Mouse (Mus musculus): ENCODE data around the gene Fcgrt.

Gene Fcgrt

GRCm38 (mm10) chr7:45086084-45086483 lies 17.6 kb downstream of the Fcgrt start:
- no peak for DNase-seq (ENCODE audit: low read depth in 2 of 2, low spot score in 2 of 2)

- no peak for DNase-seq (ENCODE audit: low read depth in 2 of 2, low spot score in 2 of 2)
Observed at GRCm38 (mm10) chr7:45083300-45083890, 20.3 kb downstream of the Fcgrt start.

GRCm38 (mm10) chr7:45082401-45083299 lies 21.0 kb downstream of the Fcgrt start:
- peak; percentile 40 to 57 for DNase-seq (ENCODE audit: low read depth in 2 of 2, low spot score in 2 of 2)

- no peak for DNase-seq (ENCODE audit: low read depth in 2 of 2, low spot score in 2 of 2)
Observed at GRCm38 (mm10) chr7:45081016-45081415, 22.6 kb downstream of the Fcgrt start.

GRCm38 (mm10) chr7:45079856-45080255 lies 23.8 kb downstream of the Fcgrt start:
- peak; percentile 91 to 97 for DNase-seq (ENCODE audit: low read depth in 2 of 2, low spot score in 2 of 2)

GRCm38 (mm10) chr7:45078513-45078912 lies 25.1 kb downstream of the Fcgrt start:
- DNase-seq (ENCODE audit: low read depth in 2 of 2, low spot score in 2 of 2), result peak; percentile 65 to 74

GRCm38 (mm10) chr7:45077829-45078228 lies 25.8 kb downstream of the Fcgrt start:
- DNase-seq (ENCODE audit: low read depth in 2 of 2, low spot score in 2 of 2), result no peak

GRCm38 (mm10) chr7:45077322-45077721 lies 26.3 kb downstream of the Fcgrt start:
- DNase-seq (ENCODE audit: low read depth in 2 of 2, low spot score in 2 of 2), result no peak

- no peak for DNase-seq (ENCODE audit: low read depth in 2 of 2, low spot score in 2 of 2)
Observed at GRCm38 (mm10) chr7:45076501-45076900, 27.1 kb downstream of the Fcgrt start.

- DNase-seq (ENCODE audit: low read depth in 2 of 2, low spot score in 2 of 2), result no peak
Observed at GRCm38 (mm10) chr7:45075405-45075804, 28.2 kb downstream of the Fcgrt start.

- DNase-seq (ENCODE audit: low read depth in 2 of 2, low spot score in 2 of 2), result no peak
Observed at GRCm38 (mm10) chr7:45073949-45074348, 29.7 kb downstream of the Fcgrt start.

- DNase-seq (ENCODE audit: low read depth in 2 of 2, low spot score in 2 of 2), result no peak
Observed at GRCm38 (mm10) chr7:45073171-45073707, 30.4 kb downstream of the Fcgrt start.

- no peak for DNase-seq (ENCODE audit: low read depth in 2 of 2, low spot score in 2 of 2)
Observed at GRCm38 (mm10) chr7:45072230-45072629, 31.4 kb downstream of the Fcgrt start.

GRCm38 (mm10) chr7:45069671-45070070 lies 34.0 kb downstream of the Fcgrt start:
- DNase-seq (ENCODE audit: low read depth in 2 of 2, low spot score in 2 of 2), result no peak

GRCm38 (mm10) chr7:45068000-45068318 lies 35.7 kb downstream of the Fcgrt start:
- DNase-seq (ENCODE audit: low read depth in 2 of 2, low spot score in 2 of 2), result peak; percentile 51 to 68

GRCm38 (mm10) chr7:45067190-45067999 lies 36.3 kb downstream of the Fcgrt start:
- no peak for DNase-seq (ENCODE audit: low read depth in 2 of 2, low spot score in 2 of 2)

- DNase-seq (ENCODE audit: low read depth in 2 of 2, low spot score in 2 of 2), result peak; percentile 92 to 95
Observed at GRCm38 (mm10) chr7:45062239-45062835, 41.3 kb downstream of the Fcgrt start, which contains the start of the genes Nosip and Prrg2. Gene Nosip, plus strand, starts transcription at chr7:45062429. Gene Prrg2, minus strand, starts transcription at chr7:45062677.

GRCm38 (mm10) chr7:45061532-45062075 lies 42.0 kb downstream of the Fcgrt start:
- DNase-seq (ENCODE audit: low read depth in 2 of 2, low spot score in 2 of 2), result no peak

- no peak for DNase-seq (ENCODE audit: low read depth in 2 of 2, low spot score in 2 of 2)
Observed at GRCm38 (mm10) chr7:45060632-45061122, 43.0 kb downstream of the Fcgrt start.
